Mouse (Mus musculus) midbrain, embryonic 16.5 days (tissue): ENCODE measurements around the gene Slc22a6. TPM values are rescaled to one million over a fixed set of nuclear protein-coding genes. Genes with fewer than 3 reads are reported as not detected.

Source experiments
- ATAC-seq: fragments of 200-750 bp; cut with Nextera tagmentation; 2 replicates; pipeline ENCODE4 v1.8.0; 2017; ENCODE audit warnings: moderate TSS enrichment
- H3K27ac ChIP-seq: fragments of 300-500 bp; sonication (generic); 2 replicates; pipeline ENCODE4 v1.5.1; 2014; ENCODE audit warnings: mild to moderate bottlenecking, low read length, mixed read lengths
- H3K27me3 ChIP-seq: fragments of 300-500 bp; sonication (generic); 2 replicates; pipeline ENCODE4 v1.6.1; 2014; ENCODE audit warnings: low read depth, low read length, mixed read lengths; ENCODE audit not compliant: control insufficient read depth, insufficient read depth
- H3K36me3 ChIP-seq: fragments of 300-500 bp; sonication (generic); 2 replicates; pipeline ENCODE4 v1.6.1; 2014; ENCODE audit warnings: mild to moderate bottlenecking, low read length, moderate library complexity, mixed read lengths; ENCODE audit not compliant: control insufficient read depth, insufficient read depth
- H3K4me1 ChIP-seq: fragments of 300-500 bp; sonication (generic); 2 replicates; pipeline ENCODE4 v1.6.1; 2014; ENCODE audit warnings: mild to moderate bottlenecking, low read length, mixed read lengths; ENCODE audit not compliant: control insufficient read depth, insufficient read depth
- H3K4me2 ChIP-seq: fragments of 300-500 bp; sonication (generic); 2 replicates; pipeline ENCODE4 v1.6.1; 2014; ENCODE audit warnings: mild to moderate bottlenecking, low read length, mixed read lengths
- H3K4me3 ChIP-seq: fragments of 300-500 bp; sonication (generic); 2 replicates; pipeline ENCODE4 v1.5.1; 2014; ENCODE audit warnings: low read depth, mild to moderate bottlenecking, low read length, moderate library complexity, mixed read lengths
- H3K9ac ChIP-seq: fragments of 300-500 bp; sonication (generic); 2 replicates; pipeline ENCODE4 v1.6.1; 2014; ENCODE audit warnings: low read depth, low read length, mixed read lengths
- H3K9me3 ChIP-seq: fragments of 300-500 bp; sonication (generic); replicated peaks from 2 replicates; pipeline ENCODE4 v1.6.1; 2014; ENCODE audit warnings: mild to moderate bottlenecking, low read length, mixed read lengths; ENCODE audit not compliant: control insufficient read depth, poor library complexity, severe bottlenecking
- whole genome bisulfite sequencing: fragments of 180-500 bp; shearing (Covaris S2); extraction: QIAGEN DNeasy Blood & Tissue Kit; methylation state at CpG from one replicate; pipeline ENCODE4 v1.1.7; 2014; 5-methylcytosine and 5-hydroxymethylcytosine counted together
- polyA plus RNA-seq: library from polyadenylated mRNA; unstranded; fragments of >200 nt; fragmentation: Nextera tagmentation; extraction: Ambion mirVana; gene quantifications from 2 replicates; pipeline ENCODE4 v1.2.1, GENCODE M21; 2015

Gene Slc22a6
- polyA plus RNA-seq, 1 experiment from 2014 or later: 10.0 TPM

GRCm38 (mm10) chr19:8585899-8586298 is 31.9 kb upstream of the Slc22a6 start:
- no peaks in the 10 kb centered on the region for H3K4me1 ChIP-seq
- ATAC-seq: no peak
- H3K9ac ChIP-seq: no peak overlapping the region
- no peak overlapping the region for H3K4me3 ChIP-seq
- no peaks in the 10 kb centered on the region for H3K9me3 ChIP-seq
- H3K27me3 ChIP-seq: no peaks in the 10 kb centered on the region
- no peak overlapping the region for H3K4me2 ChIP-seq
- H3K36me3 ChIP-seq: no peaks in the 10 kb centered on the region
- H3K27ac ChIP-seq: no peak overlapping the region
- WGBS: 78% methylated on average over 2 of the region's 2 CpGs

DNA sequence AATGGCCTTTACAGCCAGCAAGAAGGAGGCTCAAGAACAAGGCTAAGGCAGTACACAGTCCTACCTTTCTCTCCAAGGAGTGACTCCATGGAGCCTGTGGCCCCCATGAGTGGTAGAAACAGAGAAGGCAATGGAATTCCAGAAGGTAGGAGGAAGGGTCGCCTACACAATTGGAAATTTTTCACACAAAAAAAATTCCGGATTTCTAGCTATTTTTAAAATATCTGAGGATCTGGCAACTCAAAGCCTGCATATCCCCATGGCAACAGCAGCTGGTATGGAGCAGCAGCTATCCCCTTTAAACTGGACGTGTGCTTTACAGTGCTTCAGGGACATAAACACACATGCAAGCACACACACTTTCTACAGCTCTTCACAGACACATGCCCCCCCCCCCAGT is 31.5 kb upstream of the Slc22a6 start:
- WGBS: 44% methylated on average over 3 of the region's 3 CpGs
- H3K9ac ChIP-seq: no peak overlapping the region
- H3K9me3 ChIP-seq: no peaks in the 10 kb centered on the region
- H3K4me1 ChIP-seq: no peaks in the 10 kb centered on the region
- H3K36me3 ChIP-seq: no peaks in the 10 kb centered on the region
- peak; percentile 70; the same call in 1 of the 2 replicates for ATAC-seq
- 0 out of 2 replicates have a peak overlapping the region, but pooled peaks have one; percentile 11 for H3K27ac ChIP-seq
- H3K4me3 ChIP-seq: no peak overlapping the region
- no peak overlapping the region for H3K4me2 ChIP-seq
- no peaks in the 10 kb centered on the region for H3K27me3 ChIP-seq

DNA sequence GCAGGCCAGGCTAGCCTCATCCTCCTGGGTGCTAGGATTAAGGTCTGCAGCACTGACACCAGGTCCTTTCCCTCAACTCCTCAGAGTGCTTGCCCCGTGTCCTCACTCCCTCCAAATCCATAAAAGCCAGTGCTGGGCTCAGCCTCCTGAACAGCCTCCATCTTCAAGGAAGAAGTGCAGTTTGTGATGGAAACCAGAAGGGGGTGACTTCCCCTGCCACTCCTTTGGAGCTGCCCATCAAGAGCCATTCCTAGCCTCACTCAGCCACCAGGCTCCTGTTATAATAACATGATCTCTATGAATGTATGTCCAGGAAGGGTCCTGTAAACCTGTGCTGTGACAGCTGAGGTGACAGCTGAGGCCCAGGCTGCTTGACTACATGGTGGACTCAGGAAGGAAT is 30.5 kb upstream of the Slc22a6 start:
- WGBS: 60% methylated on average over 1 of the region's 1 CpGs

GRCm38 (mm10) chr19:8590954-8591353 is 26.9 kb upstream of the Slc22a6 start, which contains the start of gene Slc22a8:
Gene Slc22a8, plus strand, starts transcription at chr19:8591254.
- no peak for ATAC-seq
- H3K4me3 ChIP-seq: no peak within 1 kb of the TSS
- peak within 1 kb of the TSS; percentile 41; the same call in 1 of the 2 replicates for H3K27ac ChIP-seq
- H3K27me3 ChIP-seq: no peaks in the 10 kb centered on the region
- no peak within 1 kb of the TSS for H3K4me2 ChIP-seq
- H3K36me3 ChIP-seq: no peaks in the 10 kb centered on the region
- peaks cover 2% of the 10 kb centered on the region for H3K4me1 ChIP-seq
- H3K9ac ChIP-seq: peak within 1 kb of the TSS; percentile 14; the same call in 1 of the 2 replicates
- H3K9me3 ChIP-seq: no peaks in the 10 kb centered on the region
- WGBS: 56% methylated on average over 8 of the region's 8 CpGs

More for the DNA sequence above, 30.5 kb upstream of the Slc22a6 start:
- H3K9me3 ChIP-seq: no peaks in the 10 kb centered on the region
- no peak overlapping the region for H3K27ac ChIP-seq
- no peak overlapping the region for H3K4me2 ChIP-seq
- no peaks in the 10 kb centered on the region for H3K4me1 ChIP-seq
- no peaks in the 10 kb centered on the region for H3K27me3 ChIP-seq
- no peak for ATAC-seq
- H3K4me3 ChIP-seq: no peak overlapping the region
- no peak overlapping the region for H3K9ac ChIP-seq
- no peaks in the 10 kb centered on the region for H3K36me3 ChIP-seq

DNA sequence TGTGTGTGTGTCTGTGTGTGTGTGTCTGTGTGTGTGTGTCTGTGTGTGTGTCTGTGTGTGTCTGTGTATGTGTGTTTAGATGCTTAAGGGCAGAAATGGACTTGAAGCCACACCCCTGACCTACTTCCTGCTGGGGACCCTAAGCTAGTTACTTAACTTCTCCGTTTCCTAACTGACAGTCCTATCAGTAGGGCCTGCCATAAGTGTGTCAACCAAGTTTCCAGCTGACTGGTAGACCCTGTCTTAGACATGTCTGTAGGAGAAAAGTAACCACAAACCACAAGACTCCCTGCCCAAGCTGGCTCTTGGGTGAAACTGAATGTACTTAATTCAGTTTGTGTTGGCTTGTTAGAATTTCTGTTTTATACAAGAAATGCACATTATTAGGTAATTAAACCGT is 25.7 kb upstream of the Slc22a6 start:
- Histone ChIP-seq H3K9me3 (no peaks in the 10 kb centered on the region), H3K4me2 (no peak overlapping the region), H3K4me1 (peaks cover 2% of the 10 kb centered on the region), H3K27me3 (no peaks in the 10 kb centered on the region), H3K36me3 (no peaks in the 10 kb centered on the region), H3K27ac (no peak overlapping the region), H3K4me3 (no peak overlapping the region), H3K9ac (no peak overlapping the region)
- ATAC-seq: no peak
- WGBS: 62% methylated on average over 2 of the region's 2 CpGs

DNA sequence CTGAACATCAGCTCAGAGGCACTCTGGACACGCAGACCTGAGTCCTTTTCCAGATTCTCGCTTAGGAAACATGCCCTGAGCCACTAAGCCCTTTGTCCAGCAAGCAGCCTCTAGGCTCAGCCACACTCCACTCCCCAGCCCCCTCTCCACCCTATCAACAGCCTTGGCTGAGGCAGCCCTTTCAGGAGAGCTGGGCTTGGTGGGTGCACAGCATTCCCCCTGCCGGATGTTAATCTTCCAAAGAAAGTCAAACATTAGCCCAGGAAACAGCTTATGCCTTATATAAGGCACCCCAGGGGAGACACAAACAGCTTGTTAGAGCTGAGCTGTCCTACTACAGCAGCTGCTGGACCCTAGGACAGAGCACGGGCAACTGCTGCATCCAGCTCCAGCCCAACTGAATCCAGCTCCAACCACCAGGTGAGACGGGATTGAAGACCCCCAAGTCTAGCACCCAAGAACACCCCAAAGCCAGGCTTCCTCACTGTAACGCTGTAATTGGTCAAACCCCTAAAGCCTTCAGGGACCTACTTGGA is 24.9 kb upstream of the Slc22a6 start:
- no peak for ATAC-seq
- no peak overlapping the region for H3K4me3 ChIP-seq
- no peak overlapping the region for H3K4me2 ChIP-seq
- H3K9ac ChIP-seq: no peak overlapping the region
- H3K27ac ChIP-seq: no peak overlapping the region
- no peaks in the 10 kb centered on the region for H3K9me3 ChIP-seq
- H3K4me1 ChIP-seq: peaks cover 2% of the 10 kb centered on the region
- WGBS: 56% methylated on average over 6 of the region's 6 CpGs
- H3K27me3 ChIP-seq: no peaks in the 10 kb centered on the region
- H3K36me3 ChIP-seq: no peaks in the 10 kb centered on the region

DNA sequence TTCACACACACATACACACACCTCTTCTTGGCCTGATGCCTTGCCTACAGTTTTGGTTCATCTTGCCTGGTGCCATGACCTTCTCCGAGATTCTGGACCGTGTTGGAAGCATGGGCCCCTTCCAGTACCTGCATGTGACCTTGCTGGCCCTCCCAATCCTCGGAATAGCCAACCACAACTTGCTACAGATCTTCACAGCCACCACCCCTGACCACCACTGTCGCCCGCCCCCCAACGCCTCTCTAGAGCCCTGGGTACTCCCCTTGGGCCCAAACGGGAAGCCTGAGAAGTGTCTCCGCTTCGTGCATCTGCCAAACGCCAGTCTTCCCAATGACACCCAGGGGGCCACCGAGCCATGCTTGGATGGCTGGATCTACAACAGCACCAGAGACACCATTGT is 24.0 kb upstream of the Slc22a6 start:
- H3K27ac ChIP-seq: no peak overlapping the region
- no peak overlapping the region for H3K4me2 ChIP-seq
- ATAC-seq: no peak
- H3K9ac ChIP-seq: no peak overlapping the region
- H3K27me3 ChIP-seq: no peaks in the 10 kb centered on the region
- H3K4me3 ChIP-seq: no peak overlapping the region
- peaks cover 2% of the 10 kb centered on the region for H3K4me1 ChIP-seq
- H3K9me3 ChIP-seq: no peaks in the 10 kb centered on the region
- 89% methylated on average over 11 of the region's 11 CpGs for WGBS
- no peaks in the 10 kb centered on the region for H3K36me3 ChIP-seq

DNA sequence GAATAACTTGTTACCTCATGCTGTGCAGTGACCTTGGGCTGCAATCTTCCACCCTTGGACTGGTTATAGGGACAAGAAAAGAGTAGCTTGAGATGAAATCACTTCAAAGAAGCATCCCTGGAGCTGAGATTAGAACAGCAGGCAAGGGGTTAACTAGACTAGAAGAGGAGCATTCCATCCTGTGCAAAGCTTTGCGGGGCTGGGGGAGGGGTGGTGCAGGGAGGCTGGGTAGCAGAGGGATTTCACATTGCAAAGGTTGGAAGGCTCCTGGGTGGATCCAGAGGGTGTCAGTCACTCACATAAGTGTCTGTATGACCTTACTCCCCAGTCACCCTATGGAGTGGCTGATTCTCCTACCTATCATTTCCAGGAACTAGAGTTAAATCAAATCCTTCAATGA is 23.3 kb upstream of the Slc22a6 start:
- ATAC-seq: no peak

GRCm38 (mm10) chr19:8597269-8597668 is 20.6 kb upstream of the Slc22a6 start:
- no peaks in the 10 kb centered on the region for H3K36me3 ChIP-seq

More for the DNA sequence above, 23.3 kb upstream of the Slc22a6 start:
- Histone ChIP-seq H3K4me1 (peaks cover 2% of the 10 kb centered on the region), H3K27me3 (no peaks in the 10 kb centered on the region), H3K9me3 (no peaks in the 10 kb centered on the region), H3K4me2 (no peak overlapping the region), H3K27ac (no peak overlapping the region), H3K4me3 (no peak overlapping the region), H3K36me3 (no peaks in the 10 kb centered on the region), H3K9ac (no peak overlapping the region)
- WGBS: 4% methylated on average over 1 of the region's 1 CpGs

More at GRCm38 (mm10) chr19:8597269-8597668, 20.6 kb upstream of the Slc22a6 start:
- Histone ChIP-seq H3K27me3 (no peaks in the 10 kb centered on the region), H3K4me2 (no peak overlapping the region), H3K4me3 (no peak overlapping the region), H3K27ac (no peak overlapping the region), H3K9me3 (no peaks in the 10 kb centered on the region), H3K4me1 (peaks cover 2% of the 10 kb centered on the region), H3K9ac (no peak overlapping the region)
- no peak for ATAC-seq
- WGBS: 48% methylated on average over 4 of the region's 4 CpGs
